Mouse (Mus musculus) CD4-positive, CD25-positive, alpha-beta regulatory T cell, adult 4 months (primary cell): Measurements from ENCODE around the gene Sgce. TPM values are rescaled to one million over a fixed set of nuclear protein-coding genes. Genes with fewer than 3 reads are reported as not detected.
A peak's percentile ranks its signal among the peaks of the same experiment; 100 is the strongest.
"Not testable (repeated sequence)": the region's sequence is repeated elsewhere in the genome, so short reads cannot be mapped to it uniquely, and the experiment has no call there.

Experiments used
- ATAC-seq: one replicate; pipeline ENCODE4 v1.8.0; 2017
- polyA plus RNA-seq, 2 experiments: library from polyadenylated mRNA; unstranded; fragments of 100-300 nt; shearing (Covaris generic); gene quantifications; one replicate each; pipeline ENCODE4 v1.2.1; 2017

Sgce gene
- polyA plus RNA-seq, result under 1 TPM in 1 of 2 experiments, not detected in 1; 0.15 TPM

GRCm38 (mm10) chr6:4746696-4747439, at the start of gene Sgce, which contains the start of gene Peg10:
Sgce (minus strand) TSS chr6:4747207.
Peg10 (plus strand) TSS chr6:4747306.
- ATAC-seq, result no peak

- no peak for ATAC-seq
These were observed 49.3 kb upstream of the Sgce start for GRCm38 (mm10) chr6:4796281-4796680.

GRCm38 (mm10) chr6:4762252-4762651, 15.2 kb upstream of the Sgce start:
- ATAC-seq, result no peak

GRCm38 (mm10) chr6:4761415-4762142, 14.6 kb upstream of the Sgce start:
- ATAC-seq, result not testable (repeated sequence)

- no peak for ATAC-seq
These were observed 7.9 kb upstream of the Sgce start for GRCm38 (mm10) chr6:4754886-4755285.

- no peak for ATAC-seq
These were observed 7.3 kb upstream of the Sgce start for GRCm38 (mm10) chr6:4754286-4754685.

GRCm38 (mm10) chr6:4751355-4751754, 4.3 kb upstream of the Sgce start:
- ATAC-seq, result no peak

GRCm38 (mm10) chr6:4749091-4749490, 2.1 kb upstream of the Sgce start:
- ATAC-seq, result peak; percentile 56

- ATAC-seq, result no peak
These were observed 1.5 kb upstream of the Sgce start for GRCm38 (mm10) chr6:4748506-4748961.

GRCm38 (mm10) chr6:4747677-4748505, 884 bp upstream of the Sgce start:
- peak; percentile 70 for ATAC-seq

- no peak for ATAC-seq
These were observed 841 bp downstream of the Sgce start for GRCm38 (mm10) chr6:4746036-4746695.

- no peak for ATAC-seq
These were observed 6.5 kb downstream of the Sgce start for GRCm38 (mm10) chr6:4740511-4740910.

GRCm38 (mm10) chr6:4739522-4740355, 7.3 kb downstream of the Sgce start:
- ATAC-seq, result no peak

- ATAC-seq, result no peak
These were observed 8.3 kb downstream of the Sgce start for GRCm38 (mm10) chr6:4738717-4739116.

- ATAC-seq, result no peak
These were observed 8.9 kb downstream of the Sgce start for GRCm38 (mm10) chr6:4738034-4738629.

GRCm38 (mm10) chr6:4736372-4736771, 10.6 kb downstream of the Sgce start:
- no peak for ATAC-seq

GRCm38 (mm10) chr6:4733208-4733607, 13.8 kb downstream of the Sgce start:
- ATAC-seq, result no peak

- ATAC-seq, result no peak
These were observed 15.3 kb downstream of the Sgce start for GRCm38 (mm10) chr6:4731675-4732074.

GRCm38 (mm10) chr6:4728305-4728704, 18.7 kb downstream of the Sgce start:
- ATAC-seq, result no peak

GRCm38 (mm10) chr6:4723998-4724757, 22.8 kb downstream of the Sgce start:
- no peak for ATAC-seq
